Mouse (Mus musculus): Measurements from ENCODE around the gene Atp6v1a. TPM values are rescaled to one million over a fixed set of nuclear protein-coding genes. Genes with fewer than 3 reads are reported as not detected.

Gene Atp6v1a
- polyA plus RNA-seq, 1 experiment, result 230 TPM

GRCm38 (mm10) chr16:44154497-44155057 lies 15.1 kb upstream of the Atp6v1a start:
- no peak overlapping the region for H3K27ac ChIP-seq (ENCODE audit: insufficient read depth, low read length)
- H3K4me3 ChIP-seq (replicated peaks; ENCODE audit: insufficient read depth, low read depth, low read length), result no peak overlapping the region
- no peak for DNase-seq
- H3K27me3 ChIP-seq (ENCODE audit: control insufficient read depth, insufficient read depth, low read length), result no peaks in the 10 kb centered on the region
- 70% methylated on average over 6 of the region's 6 CpGs for WGBS
- TF ChIP-seq CTCF (IDR thresholded peaks at IDR 0.05; ENCODE audit: borderline replicate concordance, insufficient read depth, low read depth, low read length), result no peak
- no peak for TF ChIP-seq POLR2A (IDR thresholded peaks at IDR 0.05; ENCODE audit: borderline replicate concordance, insufficient read depth, low read length)
- H3K4me1 ChIP-seq (ENCODE audit: control insufficient read depth, insufficient read depth, low read length), result no peaks in the 10 kb centered on the region

DNA sequence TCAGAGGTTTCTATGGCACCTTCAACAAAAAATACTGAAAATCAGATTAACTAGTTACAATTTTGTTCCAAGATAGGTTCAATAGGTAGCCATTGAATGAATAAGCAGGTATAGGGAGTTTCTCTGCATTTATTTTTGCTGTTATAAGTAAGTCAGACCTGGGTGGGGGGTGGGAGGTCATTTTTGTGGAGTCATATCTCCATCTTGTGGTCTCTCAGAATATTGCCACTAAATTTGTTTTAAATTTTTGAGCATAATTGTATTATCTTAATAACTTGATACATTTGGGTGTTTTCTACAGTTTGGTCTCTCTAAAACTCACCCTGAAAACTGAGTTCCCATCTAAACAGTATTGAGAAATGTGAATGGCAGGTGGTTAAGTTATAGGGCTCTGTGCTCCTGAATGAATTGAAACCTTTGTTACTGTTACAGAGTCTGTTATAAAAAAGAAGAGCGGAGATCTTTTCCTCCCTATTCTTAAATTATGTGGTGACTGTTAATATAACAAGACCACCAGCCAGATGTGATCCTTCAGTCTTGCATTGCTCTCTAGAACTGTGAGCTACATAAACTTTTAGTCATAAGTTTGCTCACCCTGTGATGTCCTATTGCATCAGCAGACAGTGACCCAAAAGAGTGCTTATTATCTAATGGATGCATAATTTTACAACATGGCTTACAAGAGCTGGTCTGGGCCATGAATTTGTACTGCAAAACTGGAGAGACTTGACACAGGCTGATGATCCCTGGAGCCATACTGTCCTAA lies 9.7 kb upstream of the Atp6v1a start:
- H3K27ac ChIP-seq (ENCODE audit: insufficient read depth, low read length), result no peak overlapping the region
- no peak overlapping the region for H3K4me3 ChIP-seq (replicated peaks; ENCODE audit: insufficient read depth, low read depth, low read length)
- WGBS, result 100% methylated on average over 1 of the region's 1 CpGs
- no peaks in the 10 kb centered on the region for H3K4me1 ChIP-seq (ENCODE audit: control insufficient read depth, insufficient read depth, low read length)
- TF ChIP-seq CTCF (IDR thresholded peaks at IDR 0.05; ENCODE audit: borderline replicate concordance, insufficient read depth, low read depth, low read length), result no peak
- no peak for TF ChIP-seq POLR2A (IDR thresholded peaks at IDR 0.05; ENCODE audit: borderline replicate concordance, insufficient read depth, low read length)
- no peaks in the 10 kb centered on the region for H3K27me3 ChIP-seq (ENCODE audit: control insufficient read depth, insufficient read depth, low read length)
- DNase-seq, result no peak

GRCm38 (mm10) chr16:44141483-44141882 lies 2.0 kb upstream of the Atp6v1a start:
- no peak for DNase-seq
- H3K4me3 ChIP-seq (replicated peaks; ENCODE audit: insufficient read depth, low read depth, low read length), result peak overlapping the region; percentile 0
- TF ChIP-seq POLR2A (IDR thresholded peaks at IDR 0.05; ENCODE audit: borderline replicate concordance, insufficient read depth, low read length), result no peak
- no peak for TF ChIP-seq CTCF (IDR thresholded peaks at IDR 0.05; ENCODE audit: borderline replicate concordance, insufficient read depth, low read depth, low read length)

DNA sequence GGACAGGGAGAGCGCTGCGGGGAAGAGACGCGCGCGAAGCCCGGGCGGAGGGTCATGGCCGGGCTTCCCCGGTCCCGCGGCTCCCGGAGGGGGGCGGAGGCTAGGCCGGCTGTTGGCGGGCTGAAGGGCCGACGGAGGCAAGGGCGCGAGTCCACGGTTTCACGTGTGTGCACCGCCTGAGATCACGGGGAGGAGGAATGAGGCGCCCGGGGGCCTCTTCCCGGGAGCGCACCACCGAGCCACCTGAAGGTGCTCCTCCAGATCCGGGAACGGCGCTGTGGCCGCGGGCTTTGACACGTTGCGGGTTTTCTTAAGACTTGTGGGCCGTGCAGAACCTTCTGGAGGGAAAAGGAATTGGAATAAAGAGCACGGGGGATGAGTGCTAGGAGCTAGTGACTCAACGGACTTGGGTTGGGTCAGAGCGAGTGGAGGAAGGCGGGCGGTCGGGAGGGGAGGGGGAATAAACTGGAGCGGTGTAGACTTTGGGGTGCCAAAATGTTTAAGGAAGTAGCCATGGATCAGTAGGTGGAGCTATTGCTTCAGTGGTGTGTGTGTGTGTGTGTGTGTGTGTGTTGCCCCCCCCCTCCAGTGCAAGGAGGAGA lies 782 bp upstream of the Atp6v1a start:
- peak overlapping the region; percentile 97 for H3K4me3 ChIP-seq (replicated peaks; ENCODE audit: insufficient read depth, low read depth, low read length)
- H3K27me3 ChIP-seq (ENCODE audit: control insufficient read depth, insufficient read depth, low read length), result no peaks in the 10 kb centered on the region
- 1% methylated on average over 44 of the region's 44 CpGs for WGBS
- TF ChIP-seq CTCF (IDR thresholded peaks at IDR 0.05; ENCODE audit: borderline replicate concordance, insufficient read depth, low read depth, low read length) (peak; percentile 44; the same call in 1 of the 2 replicates), POLR2A (IDR thresholded peaks at IDR 0.05; ENCODE audit: borderline replicate concordance, insufficient read depth, low read length) (no peak)
- peak overlapping the region; percentile 68 for H3K27ac ChIP-seq (ENCODE audit: insufficient read depth, low read length)
- DNase-seq, result peak; percentile 77 to 86
- no peaks in the 10 kb centered on the region for H3K4me1 ChIP-seq (ENCODE audit: control insufficient read depth, insufficient read depth, low read length)

More at GRCm38 (mm10) chr16:44141483-44141882, 2.0 kb upstream of the Atp6v1a start:
- 4% methylated on average over 6 of the region's 6 CpGs for WGBS
- Histone ChIP-seq H3K27ac (ENCODE audit: insufficient read depth, low read length) (no peak overlapping the region), H3K4me1 (ENCODE audit: control insufficient read depth, insufficient read depth, low read length) (no peaks in the 10 kb centered on the region), H3K27me3 (ENCODE audit: control insufficient read depth, insufficient read depth, low read length) (no peaks in the 10 kb centered on the region)

DNA sequence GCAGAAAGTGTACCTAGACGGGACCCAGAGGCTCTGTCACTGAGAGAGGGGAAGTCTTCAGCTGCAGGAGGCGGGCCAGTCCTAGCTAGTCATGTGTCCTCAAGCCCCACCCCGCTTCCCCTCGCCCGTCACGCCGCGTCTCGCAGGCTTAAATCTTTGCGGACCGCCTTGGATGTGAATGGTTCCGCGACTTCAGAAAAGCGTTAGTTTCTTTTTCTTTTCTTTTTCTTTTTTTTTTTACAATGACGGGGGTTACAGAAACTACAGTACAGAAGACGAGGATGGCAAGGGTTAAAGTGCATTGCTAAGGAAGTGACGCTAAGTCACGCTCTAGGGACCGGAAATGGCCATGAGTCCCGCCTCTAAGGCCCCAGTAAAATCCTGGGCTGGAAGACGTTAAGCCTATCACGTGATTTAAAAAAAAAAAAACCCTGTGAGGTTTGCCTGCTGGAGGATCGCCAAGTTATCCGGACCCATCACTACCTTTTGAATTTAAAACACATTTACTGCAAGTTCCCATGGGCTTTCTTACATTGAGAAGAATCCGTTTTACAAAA lies 448 bp downstream of the Atp6v1a start:
- no peaks in the 10 kb centered on the region for H3K4me1 ChIP-seq (ENCODE audit: control insufficient read depth, insufficient read depth, low read length)
- no peaks in the 10 kb centered on the region for H3K27me3 ChIP-seq (ENCODE audit: control insufficient read depth, insufficient read depth, low read length)
- peak overlapping the region; percentile 99 for H3K27ac ChIP-seq (ENCODE audit: insufficient read depth, low read length)
- peak overlapping the region; percentile 79 for H3K4me3 ChIP-seq (replicated peaks; ENCODE audit: insufficient read depth, low read depth, low read length)
- TF ChIP-seq CTCF (IDR thresholded peaks at IDR 0.05; ENCODE audit: borderline replicate concordance, insufficient read depth, low read depth, low read length) (no peak), POLR2A (IDR thresholded peaks at IDR 0.05; ENCODE audit: borderline replicate concordance, insufficient read depth, low read length) (peak; percentile 85; the same call in 1 of the 2 replicates)
- under 1% methylated on average over 25 of the region's 25 CpGs for WGBS
- DNase-seq, result peak; percentile 90 to 93

DNA sequence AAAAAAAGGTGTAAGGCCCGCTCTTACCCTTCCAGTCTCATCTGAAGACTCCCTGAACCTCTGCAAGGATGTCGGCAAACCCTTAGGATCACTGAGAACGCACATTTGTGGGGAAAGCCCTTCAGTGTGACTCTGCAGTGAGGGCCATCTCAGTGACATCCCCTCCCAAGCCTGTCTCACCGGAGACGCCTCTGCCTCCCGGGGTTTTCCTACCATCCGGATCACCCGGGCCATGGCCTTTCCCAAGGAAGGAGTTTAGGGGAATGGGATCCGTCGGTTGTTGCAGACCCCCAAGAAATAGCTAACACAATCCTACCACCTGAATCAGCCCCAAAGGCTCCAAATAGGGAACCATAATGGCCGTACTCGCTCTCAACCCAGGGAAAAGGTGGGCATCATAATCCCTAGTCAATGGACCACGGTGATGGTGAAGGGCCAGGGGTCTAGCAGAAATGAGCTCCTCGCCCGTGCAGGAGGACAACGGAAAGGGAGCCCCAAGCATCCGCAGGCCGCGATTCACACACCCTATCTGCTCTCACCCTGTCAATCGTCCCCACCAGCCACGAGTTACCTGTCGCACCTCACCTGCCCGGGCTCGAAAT lies 1.0 kb downstream of the Atp6v1a start:
- DNase-seq, result peak; percentile 34 to 49
- Histone ChIP-seq H3K27me3 (ENCODE audit: control insufficient read depth, insufficient read depth, low read length) (no peaks in the 10 kb centered on the region), H3K4me1 (ENCODE audit: control insufficient read depth, insufficient read depth, low read length) (no peaks in the 10 kb centered on the region), H3K27ac (ENCODE audit: insufficient read depth, low read length) (peak overlapping the region; percentile 19), H3K4me3 (replicated peaks; ENCODE audit: insufficient read depth, low read depth, low read length) (peak overlapping the region; percentile 79)
- WGBS, result under 1% methylated on average over 24 of the region's 24 CpGs
- no peak; the same call in 1 of the 2 replicates for TF ChIP-seq POLR2A (IDR thresholded peaks at IDR 0.05; ENCODE audit: borderline replicate concordance, insufficient read depth, low read length)
- TF ChIP-seq CTCF (IDR thresholded peaks at IDR 0.05; ENCODE audit: borderline replicate concordance, insufficient read depth, low read depth, low read length), result no peak

DNA sequence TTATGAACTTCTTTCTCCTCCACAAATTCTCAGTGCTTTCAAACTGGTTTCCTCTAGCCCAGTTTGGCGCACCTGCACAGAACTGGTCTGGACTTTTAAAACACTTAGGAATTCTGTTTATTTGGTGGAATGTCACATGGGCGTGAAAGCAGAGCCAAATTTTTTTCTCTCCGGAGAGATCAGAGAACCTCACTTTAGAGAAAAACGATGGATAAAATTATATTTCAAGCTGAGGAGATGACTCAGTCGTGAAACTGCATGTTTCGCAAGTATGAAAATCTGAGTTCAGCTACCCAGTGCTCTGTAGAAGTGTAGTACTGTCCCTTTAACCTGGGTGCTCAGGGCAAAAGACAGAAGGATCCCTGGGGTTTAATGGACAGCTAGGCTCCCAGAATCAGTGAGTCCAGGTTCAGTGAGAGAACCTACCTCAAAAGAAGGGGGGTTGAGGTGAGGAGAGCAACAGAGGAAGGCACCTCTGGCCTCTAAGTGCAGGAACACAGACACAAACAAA lies 2.9 kb downstream of the Atp6v1a start:
- no peaks in the 10 kb centered on the region for H3K27me3 ChIP-seq (ENCODE audit: control insufficient read depth, insufficient read depth, low read length)
- no peak overlapping the region for H3K27ac ChIP-seq (ENCODE audit: insufficient read depth, low read length)
- 62% methylated on average over 6 of the region's 6 CpGs for WGBS
- no peak overlapping the region for H3K4me3 ChIP-seq (replicated peaks; ENCODE audit: insufficient read depth, low read depth, low read length)
- TF ChIP-seq POLR2A (IDR thresholded peaks at IDR 0.05; ENCODE audit: borderline replicate concordance, insufficient read depth, low read length), result no peak
- TF ChIP-seq CTCF (IDR thresholded peaks at IDR 0.05; ENCODE audit: borderline replicate concordance, insufficient read depth, low read depth, low read length), result no peak
- H3K4me1 ChIP-seq (ENCODE audit: control insufficient read depth, insufficient read depth, low read length), result no peaks in the 10 kb centered on the region
- DNase-seq, result no peak

Measured in cerebellum, adult 2 months (tissue).